Mouse (Mus musculus): ENCODE data around the gene Pla2g1b. TPM values are rescaled to one million over a fixed set of nuclear protein-coding genes. Genes with fewer than 3 reads are reported as not detected.

Gene Pla2g1b
- 0.78 and 0.98 TPM in 2 replicates for polyA plus RNA-seq (2015; fragmentation: Nextera tagmentation; extraction: Ambion mirVana)

DNA sequence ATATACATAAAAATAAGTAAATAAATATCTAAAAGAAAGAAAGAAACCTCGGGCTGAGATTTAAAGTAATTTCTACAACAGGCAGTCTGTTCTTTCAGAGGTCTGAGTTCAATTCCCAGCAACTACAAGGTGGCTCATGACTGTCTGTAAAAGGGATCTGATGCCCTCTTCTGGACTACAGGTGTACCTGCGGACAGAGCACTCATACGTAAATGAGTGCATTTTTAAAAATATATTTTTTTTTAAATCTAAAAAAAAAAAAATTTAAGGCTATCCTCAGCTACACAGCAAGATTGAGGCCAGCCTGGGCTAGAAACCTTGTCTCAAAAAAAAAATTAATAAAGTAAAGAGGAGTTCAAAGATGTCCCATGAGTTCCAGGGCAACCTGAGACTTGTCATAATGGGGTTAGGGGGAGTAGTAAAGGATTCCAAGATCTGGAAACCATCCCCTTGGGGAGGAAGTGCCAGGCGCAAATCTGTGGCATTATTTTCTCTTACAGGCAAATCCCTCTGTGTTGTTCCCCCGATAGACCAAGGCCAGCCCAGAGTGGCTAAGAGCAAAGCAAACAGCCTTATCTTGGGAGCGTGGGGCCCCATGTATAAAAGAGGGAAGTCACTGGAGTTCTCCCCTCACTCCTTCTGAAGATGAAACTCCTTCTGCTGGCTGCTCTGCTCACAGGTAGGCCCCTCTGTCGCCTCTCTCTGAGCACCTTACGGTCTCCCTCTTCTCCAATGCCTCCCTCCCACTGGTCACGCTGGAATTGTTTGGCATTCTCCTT, at the start of gene Pla2g1b:
Gene Pla2g1b, plus strand, starts transcription at position 621 of the 779 bp plus-strand sequence.
- no peak within 1 kb of the TSS for H3K27ac ChIP-seq (ENCODE audit: low read depth, low read length)
- no peak within 1 kb of the TSS for H3K4me2 ChIP-seq (replicated peaks; ENCODE audit: low read depth)
- no peaks in the 10 kb centered on the region for H3K4me1 ChIP-seq (replicated peaks; ENCODE audit: control insufficient read depth, insufficient read depth, low read length)
- no peaks in the 10 kb centered on the region for H3K36me3 ChIP-seq (ENCODE audit: control insufficient read depth, insufficient read depth)
- no peaks in the 10 kb centered on the region for H3K9me3 ChIP-seq (ENCODE audit: control insufficient read depth)
- H3K27me3 ChIP-seq (replicated peaks; ENCODE audit: control insufficient read depth, insufficient read depth, low read length): no peaks in the 10 kb centered on the region
- 22% methylated on average over 9 of the region's 9 CpGs for WGBS
- H3K4me3 ChIP-seq (ENCODE audit: low read depth, low read length): no peak within 1 kb of the TSS
- no peak within 1 kb of the TSS for H3K9ac ChIP-seq (ENCODE audit: low read depth, low read length)
- peak; percentile 53 for TF ChIP-seq CTCF (IDR thresholded peaks at IDR 0.05; ENCODE audit: low read depth)
- peak; percentile 72 for ATAC-seq

DNA sequence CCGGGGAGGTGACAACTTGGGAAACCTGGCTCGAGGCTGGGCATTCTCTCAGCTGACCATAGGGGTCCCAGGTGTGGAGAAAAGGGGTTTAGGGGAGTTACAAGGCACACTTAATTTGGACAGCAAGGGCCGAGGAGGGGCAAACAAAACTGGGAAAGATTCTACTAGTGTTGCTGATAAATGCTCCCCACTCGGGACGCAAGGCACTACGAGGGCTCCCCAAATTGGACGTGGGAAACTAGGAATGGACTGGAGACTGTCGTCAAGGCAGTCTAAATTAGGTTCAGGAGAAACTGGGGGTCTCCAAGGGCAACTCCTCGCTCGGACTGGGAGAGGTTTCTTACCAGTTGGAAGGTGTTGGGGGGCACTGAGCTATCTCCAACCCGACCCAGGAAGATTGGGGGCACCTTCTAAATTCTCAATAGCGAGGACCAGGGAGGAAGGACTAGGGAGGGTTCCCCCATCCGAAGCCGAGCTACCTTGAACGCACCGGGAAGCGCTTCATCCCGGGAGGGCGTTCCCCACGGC, 37.2 kb upstream of the Pla2g1b start:
- Histone ChIP-seq H3K36me3 (ENCODE audit: control insufficient read depth, insufficient read depth) (no peaks in the 10 kb centered on the region), H3K4me2 (replicated peaks; ENCODE audit: low read depth) (peak overlapping the region; percentile 98), H3K27ac (ENCODE audit: low read depth, low read length) (no peak overlapping the region), H3K9ac (ENCODE audit: low read depth, low read length) (peak overlapping the region; percentile 70), H3K27me3 (replicated peaks; ENCODE audit: control insufficient read depth, insufficient read depth, low read length) (peaks cover 21% of the 10 kb centered on the region), H3K4me1 (replicated peaks; ENCODE audit: control insufficient read depth, insufficient read depth, low read length) (no peaks in the 10 kb centered on the region), H3K4me3 (ENCODE audit: low read depth, low read length) (peak overlapping the region; percentile 80), H3K9me3 (ENCODE audit: control insufficient read depth) (no peaks in the 10 kb centered on the region)
- no peak for ATAC-seq
- 13% methylated on average over 20 of the region's 20 CpGs for WGBS
- no peak for TF ChIP-seq CTCF (IDR thresholded peaks at IDR 0.05; ENCODE audit: low read depth)

DNA sequence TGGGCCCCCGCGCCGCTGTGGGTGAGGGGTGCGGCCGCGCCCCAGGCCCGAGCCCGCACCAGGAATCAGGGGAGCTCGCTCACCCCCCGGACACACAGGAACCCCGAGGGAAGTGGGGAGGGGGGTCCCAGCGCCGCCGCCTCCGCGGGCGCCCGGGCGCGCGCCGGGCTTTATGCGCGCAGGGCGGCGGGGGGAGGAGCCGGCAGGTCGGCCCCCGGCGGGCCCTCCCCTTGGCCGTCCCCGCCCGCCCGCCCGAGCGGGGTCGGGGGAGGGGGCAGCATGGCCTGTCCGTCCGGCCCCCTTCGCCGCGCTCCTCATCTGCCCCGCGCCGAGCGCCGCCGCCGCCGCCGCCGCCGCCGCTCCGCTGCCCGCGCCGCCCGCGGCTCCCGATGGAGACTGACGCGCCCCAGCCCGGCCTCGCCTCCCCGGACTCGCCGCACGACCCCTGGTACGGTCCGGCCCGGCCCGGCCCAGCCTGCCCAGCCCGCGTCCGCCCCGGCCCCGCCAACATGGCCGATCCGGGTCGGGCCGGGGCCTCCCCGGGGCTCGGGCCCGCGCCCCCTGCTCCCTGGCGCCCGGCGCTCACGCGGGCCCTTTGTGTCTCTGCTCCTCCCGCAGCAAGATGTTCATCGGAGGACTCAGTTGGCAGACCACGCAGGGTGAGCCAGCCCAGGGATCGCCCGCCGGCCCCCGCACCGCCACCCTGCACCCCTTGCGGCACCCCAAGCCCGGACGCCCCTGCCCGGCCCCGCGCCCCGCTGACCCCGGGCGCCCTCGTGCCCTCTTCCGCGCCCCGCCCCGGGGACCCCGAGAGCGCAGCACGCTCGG, 36.5 kb upstream of the Pla2g1b start, which contains the start of gene Msi1:
Gene Msi1, plus strand, starts transcription at position 241 of the 828 bp plus-strand sequence.
- 1% methylated on average over 62 of the region's 117 CpGs for WGBS
- peak; percentile 23 for ATAC-seq

DNA sequence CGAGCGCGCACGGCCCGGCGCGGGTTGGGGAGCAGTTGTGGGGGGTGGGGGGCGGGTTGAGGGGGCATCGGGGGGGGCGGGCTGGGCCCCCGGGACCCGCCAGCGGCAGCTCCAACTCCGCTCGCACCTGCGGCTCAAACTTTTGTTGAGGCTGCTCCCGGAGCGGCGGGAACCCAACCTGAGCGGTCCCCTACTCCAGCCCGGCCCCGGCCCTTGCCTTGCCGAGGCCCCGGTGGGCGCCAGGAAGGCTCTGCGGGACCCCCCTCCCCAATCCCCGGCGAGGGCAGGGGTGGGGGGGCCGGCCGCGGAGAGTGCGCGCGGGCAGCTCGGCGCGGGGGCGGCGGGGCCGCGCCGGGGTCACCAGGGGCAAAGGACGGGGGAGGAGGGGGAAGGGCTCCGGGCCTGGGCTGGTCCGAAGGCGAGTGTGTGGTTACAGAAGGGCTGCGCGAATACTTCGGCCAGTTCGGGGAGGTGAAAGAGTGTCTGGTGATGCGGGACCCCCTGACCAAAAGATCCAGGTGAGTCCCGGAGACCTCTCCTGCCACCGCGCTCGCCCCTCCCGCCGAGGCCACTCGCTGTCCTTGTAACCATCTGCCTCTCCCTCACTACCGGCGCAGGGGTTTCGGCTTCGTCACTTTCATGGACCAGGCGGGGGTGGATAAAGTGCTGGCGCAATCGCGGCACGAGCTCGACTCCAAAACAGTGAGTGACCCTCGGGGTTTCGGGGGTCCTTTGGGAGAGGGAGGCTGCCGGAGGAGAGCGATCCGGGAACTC, 35.7 kb upstream of the Pla2g1b start:
- peaks cover 21% of the 10 kb centered on the region for H3K27me3 ChIP-seq (replicated peaks; ENCODE audit: control insufficient read depth, insufficient read depth, low read length)
- peak overlapping the region; percentile 80 for H3K4me3 ChIP-seq (ENCODE audit: low read depth, low read length)
- H3K9ac ChIP-seq (ENCODE audit: low read depth, low read length): peak overlapping the region; percentile 70
- no peaks in the 10 kb centered on the region for H3K36me3 ChIP-seq (ENCODE audit: control insufficient read depth, insufficient read depth)
- peak overlapping the region; percentile 62 for H3K27ac ChIP-seq (ENCODE audit: low read depth, low read length)
- H3K9me3 ChIP-seq (ENCODE audit: control insufficient read depth): no peaks in the 10 kb centered on the region
- ATAC-seq: no peak
- H3K4me2 ChIP-seq (replicated peaks; ENCODE audit: low read depth): peak overlapping the region; percentile 98
- 1% methylated on average over 64 of the region's 73 CpGs for WGBS
- H3K4me1 ChIP-seq (replicated peaks; ENCODE audit: control insufficient read depth, insufficient read depth, low read length): no peaks in the 10 kb centered on the region
- TF ChIP-seq CTCF (IDR thresholded peaks at IDR 0.05; ENCODE audit: low read depth): no peak

More for the DNA sequence above, 36.5 kb upstream of the Pla2g1b start, which contains the start of gene Msi1:
- H3K27me3 ChIP-seq (replicated peaks; ENCODE audit: control insufficient read depth, insufficient read depth, low read length): peaks cover 21% of the 10 kb centered on the region
- H3K27ac ChIP-seq (ENCODE audit: low read depth, low read length): peak within 1 kb of the TSS; percentile 62
- H3K36me3 ChIP-seq (ENCODE audit: control insufficient read depth, insufficient read depth): no peaks in the 10 kb centered on the region
- no peak for TF ChIP-seq CTCF (IDR thresholded peaks at IDR 0.05; ENCODE audit: low read depth)
- peak within 1 kb of the TSS; percentile 98 for H3K4me2 ChIP-seq (replicated peaks; ENCODE audit: low read depth)
- peak within 1 kb of the TSS; percentile 70 for H3K9ac ChIP-seq (ENCODE audit: low read depth, low read length)
- H3K9me3 ChIP-seq (ENCODE audit: control insufficient read depth): no peaks in the 10 kb centered on the region
- no peaks in the 10 kb centered on the region for H3K4me1 ChIP-seq (replicated peaks; ENCODE audit: control insufficient read depth, insufficient read depth, low read length)
- H3K4me3 ChIP-seq (ENCODE audit: low read depth, low read length): peak within 1 kb of the TSS; percentile 80

DNA sequence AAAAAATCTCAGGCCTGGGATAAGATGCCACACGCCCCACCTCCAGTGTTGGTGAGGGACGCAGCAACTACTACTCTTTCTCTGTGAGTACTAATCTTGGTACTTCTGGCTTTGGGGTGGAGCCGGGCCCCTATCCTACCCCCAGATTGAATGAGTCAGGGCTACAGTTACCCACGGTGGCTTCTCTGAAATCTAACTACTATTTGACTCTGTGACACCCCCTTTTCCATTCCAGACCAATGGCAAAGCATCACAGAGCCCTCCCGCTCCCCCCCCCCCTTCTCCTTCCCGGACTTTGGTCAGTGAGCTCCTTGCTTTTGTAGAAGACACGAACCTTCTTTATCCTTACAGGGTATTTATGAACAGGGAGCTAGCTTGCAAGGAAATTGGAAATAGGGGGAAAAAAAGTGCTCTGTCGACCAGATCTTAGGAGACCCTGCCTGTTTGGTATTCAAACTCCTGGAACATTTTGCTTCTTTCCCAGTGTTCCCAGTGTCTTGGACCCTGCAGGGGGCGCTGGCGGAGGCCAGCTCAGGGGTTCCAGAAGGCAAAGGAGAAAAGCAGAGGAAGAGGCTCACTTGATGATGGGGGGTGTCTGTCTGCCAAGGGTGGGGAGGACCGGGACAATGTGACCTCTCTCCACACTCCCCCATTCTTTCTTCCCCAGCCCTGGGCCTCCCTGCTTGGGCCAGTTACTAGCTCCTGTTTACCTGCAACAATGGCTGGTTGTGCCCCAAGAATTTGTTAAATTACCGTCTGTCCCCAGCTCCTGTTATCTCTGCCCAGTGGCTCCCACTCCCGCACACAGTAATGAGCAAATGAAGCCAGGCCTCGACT, 34.8 kb upstream of the Pla2g1b start:
- WGBS: 11% methylated on average over 14 of the region's 14 CpGs
- Histone ChIP-seq H3K4me2 (replicated peaks; ENCODE audit: low read depth) (peak overlapping the region; percentile 98), H3K4me1 (replicated peaks; ENCODE audit: control insufficient read depth, insufficient read depth, low read length) (no peaks in the 10 kb centered on the region), H3K4me3 (ENCODE audit: low read depth, low read length) (peak overlapping the region; percentile 80), H3K27me3 (replicated peaks; ENCODE audit: control insufficient read depth, insufficient read depth, low read length) (peaks cover 21% of the 10 kb centered on the region), H3K9me3 (ENCODE audit: control insufficient read depth) (no peaks in the 10 kb centered on the region), H3K36me3 (ENCODE audit: control insufficient read depth, insufficient read depth) (no peaks in the 10 kb centered on the region), H3K27ac (ENCODE audit: low read depth, low read length) (0 out of 2 replicates have a peak overlapping the region, but pooled peaks have one; percentile 3), H3K9ac (ENCODE audit: low read depth, low read length) (no peak overlapping the region)
- TF ChIP-seq CTCF (IDR thresholded peaks at IDR 0.05; ENCODE audit: low read depth): peak; percentile 65
- peak; percentile 57 for ATAC-seq

Measured in intestine, postnatal 0 days (tissue).